Mouse (Mus musculus) hindbrain, embryonic 16.5 days (tissue): ENCODE results near the gene Amy2a5. TPM values are rescaled to one million over a fixed set of nuclear protein-coding genes. Genes with fewer than 3 reads are reported as not detected.
"Not testable (repeated sequence)": the region's sequence is repeated elsewhere in the genome, so short reads cannot be mapped to it uniquely, and the experiment has no call there.

Experiments
- ATAC-seq: fragments of 200-750 bp; cut with Nextera tagmentation; 2 replicates; pipeline ENCODE4 v1.8.0; 2017; ENCODE audit warnings: moderate TSS enrichment, moderate library complexity
- H3K27ac ChIP-seq: fragments of 300-500 bp; sonication (generic); 2 replicates; pipeline ENCODE4 v1.5.1; 2014; ENCODE audit warnings: low read depth, mild to moderate bottlenecking, control low read depth, low read length, moderate library complexity
- H3K27me3 ChIP-seq: fragments of 300-500 bp; sonication (generic); replicated peaks from 2 replicates; pipeline ENCODE4 v1.6.1; 2014; ENCODE audit warnings: low read length; ENCODE audit not compliant: control insufficient read depth, insufficient read depth
- H3K36me3 ChIP-seq: fragments of 300-500 bp; sonication (generic); 2 replicates; pipeline ENCODE4 v1.6.1; 2014; ENCODE audit warnings: mild to moderate bottlenecking, low read length, moderate library complexity, mixed read lengths; ENCODE audit not compliant: control insufficient read depth, insufficient read depth
- H3K4me1 ChIP-seq: fragments of 300-500 bp; sonication (generic); 2 replicates; pipeline ENCODE4 v1.6.1; 2014; ENCODE audit warnings: low read depth, low read length; ENCODE audit not compliant: control insufficient read depth, insufficient read depth
- H3K4me2 ChIP-seq: fragments of 300-500 bp; sonication (generic); 2 replicates; pipeline ENCODE4 v1.6.1; 2014; ENCODE audit warnings: mild to moderate bottlenecking, low read length, control low read depth, moderate library complexity
- H3K4me3 ChIP-seq: fragments of 300-500 bp; sonication (generic); 2 replicates; pipeline ENCODE4 v1.5.1; 2014; ENCODE audit warnings: mild to moderate bottlenecking, low read length, control low read depth, moderate library complexity
- H3K9ac ChIP-seq: fragments of 300-500 bp; sonication (generic); 2 replicates; pipeline ENCODE4 v1.6.1; 2014; ENCODE audit warnings: low read depth, mild to moderate bottlenecking, control low read depth, low read length, moderate library complexity
- H3K9me3 ChIP-seq: fragments of 300-500 bp; sonication (generic); 2 replicates; pipeline ENCODE4 v1.6.1; 2014; ENCODE audit warnings: mild to moderate bottlenecking, low read length, moderate library complexity; ENCODE audit not compliant: control insufficient read depth
- WGBS: fragments of 180-500 bp; shearing (Covaris S2); extraction: QIAGEN DNeasy Blood & Tissue Kit; methylation state at CpG from one replicate; pipeline ENCODE4 v1.1.7; 2014; 5-methylcytosine and 5-hydroxymethylcytosine counted together
- polyA plus RNA-seq: library from polyadenylated mRNA; unstranded; fragments of >200 nt; fragmentation: Nextera tagmentation; extraction: Ambion mirVana; gene quantifications from 2 replicates; pipeline ENCODE4 v1.2.1, GENCODE M21; 2015

The Amy2a5 gene
- 0.05 and 0.10 TPM in 2 replicates for polyA plus RNA-seq

- not testable (repeated sequence) for H3K9ac ChIP-seq, H3K27ac ChIP-seq, H3K4me2 ChIP-seq, H3K4me1 ChIP-seq, H3K9me3 ChIP-seq, H3K27me3 ChIP-seq, ATAC-seq, H3K36me3 ChIP-seq, H3K4me3 ChIP-seq
- no CpG with 5 or more reads among the region's 4 CpGs for WGBS
These were observed at the start of gene Amy2a5 for GRCm38 (mm10) chr3:113258737-113259136. Amy2a5 (minus strand) TSS chr3:113258837.

DNA sequence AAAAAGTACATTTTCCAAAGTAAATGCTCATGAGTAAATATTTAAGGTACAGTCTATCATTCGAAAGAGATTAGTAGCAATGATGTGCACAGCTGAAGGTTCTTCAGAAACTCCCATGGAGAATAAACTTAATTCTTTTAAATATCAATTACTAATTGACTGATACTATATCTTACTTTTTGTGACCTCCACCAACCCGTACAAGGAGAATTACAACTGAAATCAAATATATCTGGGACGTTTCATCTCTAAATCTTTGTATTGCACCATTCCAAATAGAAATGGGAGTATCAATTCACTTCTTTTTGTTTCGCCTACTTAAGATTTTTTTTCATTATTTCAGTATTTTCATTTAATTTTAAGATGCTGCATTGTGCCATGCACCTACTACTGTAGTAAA, 32.7 kb upstream of the Amy2a5 start, which contains the start of gene Amy2a4:
Gene Amy2a4 (minus strand): TSS at position 101 of the 400 bp plus-strand sequence.
- H3K4me3 ChIP-seq, ATAC-seq, H3K4me1 ChIP-seq, H3K36me3 ChIP-seq, H3K27me3 ChIP-seq, H3K9ac ChIP-seq, H3K9me3 ChIP-seq, H3K4me2 ChIP-seq, H3K27ac ChIP-seq: not testable (repeated sequence)
- WGBS = no CpG with 5 or more reads among the region's 4 CpGs

DNA sequence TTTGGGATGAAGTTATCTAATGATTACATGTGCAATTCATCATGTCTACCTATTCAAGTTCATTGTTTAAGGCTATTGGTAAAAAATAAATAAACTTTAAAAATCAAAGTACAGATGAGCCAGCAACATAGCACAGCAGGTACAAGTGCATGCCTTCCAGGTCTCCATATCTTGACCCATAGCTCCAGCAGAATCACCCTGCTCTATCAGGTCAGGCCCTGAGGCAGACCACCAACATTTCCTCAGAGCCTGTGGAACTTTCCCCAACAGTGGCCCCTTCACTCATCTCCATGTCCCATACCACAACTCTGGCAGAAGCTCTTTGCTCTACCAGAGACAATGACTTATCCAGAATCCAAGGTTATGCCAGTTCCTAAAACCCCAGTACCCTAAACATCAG, 21.6 kb upstream of the Amy2a5 start:
- not testable (repeated sequence) for H3K4me1 ChIP-seq, ATAC-seq, H3K9ac ChIP-seq, H3K4me3 ChIP-seq, H3K27ac ChIP-seq, H3K9me3 ChIP-seq, H3K36me3 ChIP-seq, H3K4me2 ChIP-seq, H3K27me3 ChIP-seq

GRCm38 (mm10) chr3:113279586-113279985, 20.9 kb upstream of the Amy2a5 start:
- not testable (repeated sequence) for H3K27me3 ChIP-seq, ATAC-seq, H3K36me3 ChIP-seq, H3K9me3 ChIP-seq, H3K4me2 ChIP-seq, H3K9ac ChIP-seq, H3K4me3 ChIP-seq, H3K4me1 ChIP-seq, H3K27ac ChIP-seq

DNA sequence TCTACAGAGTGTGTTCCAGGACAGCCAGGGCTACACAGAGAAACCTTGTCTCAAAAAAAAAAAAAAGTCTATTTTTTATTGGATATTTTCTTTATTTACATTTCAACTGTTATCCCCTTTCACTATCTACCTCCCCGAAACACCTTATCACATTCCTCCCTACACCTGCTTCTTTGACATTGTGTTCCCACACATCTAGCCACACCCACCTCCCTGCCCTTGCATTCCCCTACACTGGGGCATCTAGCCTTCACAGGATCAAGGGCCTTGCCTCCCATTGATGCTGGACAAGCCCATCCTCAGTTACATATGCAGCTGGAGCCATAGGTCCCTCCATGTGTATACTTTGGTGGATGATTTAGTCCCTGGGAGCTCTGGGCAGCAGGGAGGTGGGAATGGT, 31.5 kb downstream of the Amy2a5 start:
- H3K4me1 ChIP-seq = no peaks in the 10 kb centered on the region
- H3K9me3 ChIP-seq = no peaks in the 10 kb centered on the region
- H3K9ac ChIP-seq = no peak overlapping the region
- no peak overlapping the region for H3K4me2 ChIP-seq
- H3K4me3 ChIP-seq = no peak overlapping the region
- H3K27ac ChIP-seq = no peak overlapping the region
- no peak for ATAC-seq
- WGBS = 100% methylated on average over 1 of the region's 1 CpGs
- no peaks in the 10 kb centered on the region for H3K36me3 ChIP-seq
- H3K27me3 ChIP-seq = no peaks in the 10 kb centered on the region

Other genes with a start within 250 kb of the Amy2a5 start
- not detected in 2 replicates for gene Amy2a4, start 32.6 kb upstream of the Amy2a5 start, polyA plus RNA-seq
- not detected in 2 replicates for gene Amy2a3, start 65.2 kb upstream of the Amy2a5 start, polyA plus RNA-seq
- not detected in 2 replicates for gene Amy2a2, start 97.8 kb upstream of the Amy2a5 start, polyA plus RNA-seq